Mouse (Mus musculus) hindbrain, embryonic 15.5 days (tissue): Measurements from ENCODE around the gene Kat14. TPM values are rescaled to one million over a fixed set of nuclear protein-coding genes. Genes with fewer than 3 reads are reported as not detected.

Source experiments
- ATAC-seq: fragments of 200-750 bp; cut with Nextera tagmentation; 2 replicates; pipeline ENCODE4 v1.8.0; 2017; ENCODE audit warnings: low read depth, moderate number of reproducible peaks, moderate TSS enrichment; ENCODE audit not compliant: low FRiP score
- H3K27ac ChIP-seq: fragments of 300-500 bp; sonication (generic); replicated peaks from 2 replicates; pipeline ENCODE4 v1.5.1; 2015; ENCODE audit warnings: mild to moderate bottlenecking, inconsistent platforms
- H3K27me3 ChIP-seq: fragments of 300-500 bp; sonication (generic); 2 replicates; pipeline ENCODE4 v1.6.1; 2015; ENCODE audit warnings: control low read depth, inconsistent platforms
- H3K36me3 ChIP-seq: fragments of 300-500 bp; sonication (generic); 2 replicates; pipeline ENCODE4 v1.6.1; 2015; ENCODE audit warnings: control low read depth, inconsistent platforms
- H3K4me1 ChIP-seq: fragments of 300-500 bp; sonication (generic); replicated peaks from 2 replicates; pipeline ENCODE4 v1.6.1; 2015; ENCODE audit warnings: control low read depth, inconsistent platforms
- H3K4me2 ChIP-seq: fragments of 300-500 bp; sonication (generic); 2 replicates; pipeline ENCODE4 v1.6.1; 2015; ENCODE audit warnings: moderate library complexity, mild to moderate bottlenecking, inconsistent platforms
- H3K4me3 ChIP-seq: fragments of 300-500 bp; sonication (generic); 2 replicates; pipeline ENCODE4 v1.5.1; 2015; ENCODE audit warnings: mild to moderate bottlenecking, inconsistent platforms
- H3K9ac ChIP-seq: fragments of 300-500 bp; sonication (generic); 2 replicates; pipeline ENCODE4 v1.6.1; 2015; ENCODE audit warnings: inconsistent platforms
- H3K9me3 ChIP-seq: fragments of 300-500 bp; sonication (generic); 2 replicates; pipeline ENCODE4 v1.6.1; 2016; ENCODE audit warnings: control low read depth, inconsistent platforms
- WGBS: fragments of 180-500 bp; shearing (Covaris S2); methylation state at CpG from one replicate; pipeline ENCODE4 v1.1.7; 2015; 5-methylcytosine and 5-hydroxymethylcytosine counted together
- polyA plus RNA-seq: library from polyadenylated mRNA; unstranded; fragments of >200 nt; fragmentation: Nextera tagmentation; extraction: Ambion mirVana; gene quantifications from 2 replicates; pipeline ENCODE4 v1.2.1, GENCODE M21; 2015

Gene Kat14
- polyA plus RNA-seq: 27.2 and 28.7 TPM in 2 replicates

GRCm38 (mm10) chr2:144368400-144369019 is at the start of gene Kat14, which contains the start of gene Pet117:
TSS of gene Kat14 (plus strand) at chr2:144368983.
TSS of gene Pet117 (plus strand) at chr2:144368996.
- H3K36me3 ChIP-seq: peaks cover 4% of the 10 kb centered on the region; the same call in 1 of the 2 replicates
- peak; percentile 95 for ATAC-seq
- peaks cover 19% of the 10 kb centered on the region for H3K4me1 ChIP-seq
- peak within 1 kb of the TSS; percentile 82 for H3K4me2 ChIP-seq
- no peaks in the 10 kb centered on the region for H3K27me3 ChIP-seq
- H3K27ac ChIP-seq: peak within 1 kb of the TSS; percentile 98
- H3K9me3 ChIP-seq: no peaks in the 10 kb centered on the region
- 8% methylated on average over 36 of the region's 38 CpGs for WGBS
- H3K4me3 ChIP-seq: peak within 1 kb of the TSS; percentile 95
- peak within 1 kb of the TSS; percentile 94 for H3K9ac ChIP-seq

GRCm38 (mm10) chr2:144324218-144324617 is 44.6 kb upstream of the Kat14 start:
- Histone ChIP-seq H3K4me2 (no peak overlapping the region), H3K4me1 (no peaks in the 10 kb centered on the region), H3K27me3 (peaks cover 22% of the 10 kb centered on the region), H3K36me3 (no peaks in the 10 kb centered on the region), H3K4me3 (no peak overlapping the region), H3K9ac (no peak overlapping the region), H3K27ac (no peak overlapping the region), H3K9me3 (no peaks in the 10 kb centered on the region)
- no peak for ATAC-seq
- 69% methylated on average over 3 of the region's 3 CpGs for WGBS

- 7% methylated on average over 10 of the region's 10 CpGs for WGBS
These were observed 39.3 kb upstream of the Kat14 start for GRCm38 (mm10) chr2:144329451-144329850.

GRCm38 (mm10) chr2:144329937-144330336 is 38.8 kb upstream of the Kat14 start:
- Histone ChIP-seq H3K4me2 (no peak overlapping the region), H3K36me3 (no peaks in the 10 kb centered on the region), H3K27ac (no peak overlapping the region), H3K9me3 (no peaks in the 10 kb centered on the region), H3K27me3 (peaks cover 76% of the 10 kb centered on the region), H3K9ac (no peak overlapping the region), H3K4me1 (peaks cover 32% of the 10 kb centered on the region), H3K4me3 (no peak overlapping the region)
- ATAC-seq: no peak
- 5% methylated on average over 10 of the region's 10 CpGs for WGBS

More at GRCm38 (mm10) chr2:144329451-144329850, 39.3 kb upstream of the Kat14 start:
- H3K9me3 ChIP-seq: no peaks in the 10 kb centered on the region
- H3K9ac ChIP-seq: no peak overlapping the region
- no peak overlapping the region for H3K4me2 ChIP-seq
- peaks cover 72% of the 10 kb centered on the region for H3K27me3 ChIP-seq
- H3K27ac ChIP-seq: no peak overlapping the region
- no peak for ATAC-seq
- peaks cover 32% of the 10 kb centered on the region for H3K4me1 ChIP-seq
- no peaks in the 10 kb centered on the region for H3K36me3 ChIP-seq
- H3K4me3 ChIP-seq: no peak overlapping the region

- Histone ChIP-seq H3K4me1 (peaks cover 32% of the 10 kb centered on the region), H3K9me3 (no peaks in the 10 kb centered on the region), H3K36me3 (no peaks in the 10 kb centered on the region), H3K4me3 (peak overlapping the region; percentile 50), H3K4me2 (peak overlapping the region; percentile 96), H3K27ac (no peak overlapping the region), H3K9ac (peak overlapping the region; percentile 34; the same call in 1 of the 2 replicates), H3K27me3 (peaks cover 81% of the 10 kb centered on the region)
- WGBS: under 1% methylated on average over 41 of the region's 41 CpGs
- peak; percentile 35; the same call in 1 of the 2 replicates for ATAC-seq
These were observed 38.3 kb upstream of the Kat14 start for GRCm38 (mm10) chr2:144330352-144330959.

- WGBS: under 1% methylated on average over 46 of the region's 50 CpGs
- peaks cover 32% of the 10 kb centered on the region for H3K4me1 ChIP-seq
- peak overlapping the region; percentile 50 for H3K4me3 ChIP-seq
- no peak overlapping the region for H3K27ac ChIP-seq
- H3K27me3 ChIP-seq: peaks cover 84% of the 10 kb centered on the region
- H3K9ac ChIP-seq: peak overlapping the region; percentile 34; the same call in 1 of the 2 replicates
- peak; percentile 46 for ATAC-seq
- H3K36me3 ChIP-seq: no peaks in the 10 kb centered on the region
- peak overlapping the region; percentile 96 for H3K4me2 ChIP-seq
- no peaks in the 10 kb centered on the region for H3K9me3 ChIP-seq
These were observed 37.8 kb upstream of the Kat14 start for GRCm38 (mm10) chr2:144330960-144331371.

GRCm38 (mm10) chr2:144331401-144332302 is 37.1 kb upstream of the Kat14 start, which contains the start of gene Ovol2:
TSS of gene Ovol2 (minus strand) at chr2:144332146.
- peak within 1 kb of the TSS; percentile 96 for H3K4me2 ChIP-seq
- peaks cover 82% of the 10 kb centered on the region for H3K27me3 ChIP-seq
- ATAC-seq: peak; percentile 47; the same call in 1 of the 2 replicates
- no peaks in the 10 kb centered on the region for H3K36me3 ChIP-seq
- no peak within 1 kb of the TSS for H3K27ac ChIP-seq
- under 1% methylated on average over 62 of the region's 62 CpGs for WGBS
- no peaks in the 10 kb centered on the region for H3K9me3 ChIP-seq
- H3K4me3 ChIP-seq: peak within 1 kb of the TSS; percentile 50
- peak within 1 kb of the TSS; percentile 34; the same call in 1 of the 2 replicates for H3K9ac ChIP-seq
- H3K4me1 ChIP-seq: peaks cover 32% of the 10 kb centered on the region

- WGBS: 3% methylated on average over 9 of the region's 9 CpGs
- Histone ChIP-seq H3K4me3 (peak overlapping the region; percentile 50), H3K36me3 (no peaks in the 10 kb centered on the region)
These were observed 36.3 kb upstream of the Kat14 start for GRCm38 (mm10) chr2:144332486-144332885.

GRCm38 (mm10) chr2:144333138-144333842 is 35.5 kb upstream of the Kat14 start:
- 6% methylated on average over 28 of the region's 28 CpGs for WGBS

More at GRCm38 (mm10) chr2:144332486-144332885, 36.3 kb upstream of the Kat14 start:
- H3K4me1 ChIP-seq: peaks cover 32% of the 10 kb centered on the region
- no peak overlapping the region for H3K9ac ChIP-seq
- H3K27ac ChIP-seq: no peak overlapping the region
- H3K4me2 ChIP-seq: peak overlapping the region; percentile 96
- peaks cover 77% of the 10 kb centered on the region for H3K27me3 ChIP-seq
- no peak for ATAC-seq
- H3K9me3 ChIP-seq: no peaks in the 10 kb centered on the region

GRCm38 (mm10) chr2:144337230-144337629 is 31.6 kb upstream of the Kat14 start:
- no peaks in the 10 kb centered on the region for H3K9me3 ChIP-seq
- H3K9ac ChIP-seq: no peak overlapping the region
- no peak overlapping the region for H3K4me2 ChIP-seq
- H3K27me3 ChIP-seq: peaks cover 33% of the 10 kb centered on the region
- no peak overlapping the region for H3K27ac ChIP-seq
- ATAC-seq: no peak
- peaks cover 12% of the 10 kb centered on the region for H3K4me1 ChIP-seq
- no peaks in the 10 kb centered on the region for H3K36me3 ChIP-seq
- 66% methylated on average over 3 of the region's 3 CpGs for WGBS
- H3K4me3 ChIP-seq: no peak overlapping the region

More at GRCm38 (mm10) chr2:144333138-144333842, 35.5 kb upstream of the Kat14 start:
- peak overlapping the region; percentile 34 for H3K4me3 ChIP-seq
- peaks cover 70% of the 10 kb centered on the region for H3K27me3 ChIP-seq
- 0 out of 2 replicates have a peak overlapping the region, but pooled peaks have one; percentile 9 for H3K9ac ChIP-seq
- H3K9me3 ChIP-seq: no peaks in the 10 kb centered on the region
- ATAC-seq: peak; percentile 20; the same call in 1 of the 2 replicates
- H3K4me1 ChIP-seq: peaks cover 32% of the 10 kb centered on the region
- no peak overlapping the region for H3K27ac ChIP-seq
- H3K4me2 ChIP-seq: peak overlapping the region; percentile 96
- H3K36me3 ChIP-seq: no peaks in the 10 kb centered on the region

GRCm38 (mm10) chr2:144337701-144338100 is 31.1 kb upstream of the Kat14 start:
- Histone ChIP-seq H3K9me3 (no peaks in the 10 kb centered on the region), H3K27me3 (peaks cover 29% of the 10 kb centered on the region), H3K27ac (no peak overlapping the region), H3K4me3 (no peak overlapping the region), H3K36me3 (no peaks in the 10 kb centered on the region), H3K9ac (no peak overlapping the region), H3K4me1 (peaks cover 7% of the 10 kb centered on the region), H3K4me2 (no peak overlapping the region)
- WGBS: 81% methylated on average over 7 of the region's 8 CpGs
- no peak for ATAC-seq
